Mouse (Mus musculus): ENCODE data around the gene Zglp1. TPM values are rescaled to one million over a fixed set of nuclear protein-coding genes. Genes with fewer than 3 reads are reported as not detected.
A peak's percentile ranks its signal among the peaks of the same experiment; 100 is the strongest.

The Zglp1 gene
- polyA plus RNA-seq, 1 experiment from 2014 or later, result 1.8 TPM

GRCm38 (mm10) chr9:21033136-21033535, 33.8 kb downstream of the Zglp1 start:
- Histone ChIP-seq H3K27ac (ENCODE audit: low read depth, low read length) (no peak overlapping the region), H3K36me3 (ENCODE audit: control insufficient read depth, insufficient read depth, low read length) (no peaks in the 10 kb centered on the region), H3K9me3 (replicated peaks; ENCODE audit: control insufficient read depth, low read length) (no peaks in the 10 kb centered on the region), H3K27me3 (ENCODE audit: control insufficient read depth, insufficient read depth, low read length) (peaks cover 79% of the 10 kb centered on the region), H3K4me3 (ENCODE audit: low read depth, low read length) (peak overlapping the region; percentile 51), H3K4me2 (peak overlapping the region; percentile 94), H3K4me1 (ENCODE audit: control insufficient read depth, insufficient read depth, low read length) (peaks cover 52% of the 10 kb centered on the region), H3K9ac (ENCODE audit: low read depth, low read length) (peak overlapping the region; percentile 67)
- ATAC-seq (replicated peaks; ENCODE audit: insufficient number of reproducible peaks, low FRiP score, low TSS enrichment), result peak; percentile 64
- 1% methylated on average over 34 of the region's 34 CpGs for WGBS (ENCODE audit: insufficient replicate concordance)

GRCm38 (mm10) chr9:21032491-21032890, 34.4 kb downstream of the Zglp1 start:
- Histone ChIP-seq H3K4me1 (ENCODE audit: control insufficient read depth, insufficient read depth, low read length) (peaks cover 48% of the 10 kb centered on the region), H3K9ac (ENCODE audit: low read depth, low read length) (no peak overlapping the region; the same call in 1 of the 2 replicates)
- WGBS (ENCODE audit: insufficient replicate concordance), result 6% methylated on average over 7 of the region's 7 CpGs

GRCm38 (mm10) chr9:21031896-21032351, 35.0 kb downstream of the Zglp1 start, which contains the start of gene Icam5:
Icam5 (plus strand) TSS chr9:21032073.
- Histone ChIP-seq H3K4me3 (ENCODE audit: low read depth, low read length) (peak within 1 kb of the TSS; percentile 56), H3K9me3 (replicated peaks; ENCODE audit: control insufficient read depth, low read length) (no peaks in the 10 kb centered on the region), H3K4me2 (peak within 1 kb of the TSS; percentile 94), H3K27me3 (ENCODE audit: control insufficient read depth, insufficient read depth, low read length) (peaks cover 79% of the 10 kb centered on the region), H3K36me3 (ENCODE audit: control insufficient read depth, insufficient read depth, low read length) (no peaks in the 10 kb centered on the region), H3K9ac (ENCODE audit: low read depth, low read length) (peak within 1 kb of the TSS; percentile 67; the same call in 1 of the 2 replicates), H3K27ac (ENCODE audit: low read depth, low read length) (0 out of 2 replicates have a peak within 1 kb of the TSS, but pooled peaks have one; percentile 22), H3K4me1 (ENCODE audit: control insufficient read depth, insufficient read depth, low read length) (peaks cover 43% of the 10 kb centered on the region)
- ATAC-seq (replicated peaks; ENCODE audit: insufficient number of reproducible peaks, low FRiP score, low TSS enrichment), result no peak
- WGBS (ENCODE audit: insufficient replicate concordance), result under 1% methylated on average over 35 of the region's 35 CpGs

More at GRCm38 (mm10) chr9:21032491-21032890, 34.4 kb downstream of the Zglp1 start:
- no peaks in the 10 kb centered on the region for H3K36me3 ChIP-seq (ENCODE audit: control insufficient read depth, insufficient read depth, low read length)
- H3K9me3 ChIP-seq (replicated peaks; ENCODE audit: control insufficient read depth, low read length), result no peaks in the 10 kb centered on the region
- peak overlapping the region; percentile 56; the same call in 1 of the 2 replicates for H3K4me3 ChIP-seq (ENCODE audit: low read depth, low read length)
- H3K4me2 ChIP-seq, result peak overlapping the region; percentile 94
- peaks cover 79% of the 10 kb centered on the region for H3K27me3 ChIP-seq (ENCODE audit: control insufficient read depth, insufficient read depth, low read length)
- ATAC-seq (replicated peaks; ENCODE audit: insufficient number of reproducible peaks, low FRiP score, low TSS enrichment), result no peak
- H3K27ac ChIP-seq (ENCODE audit: low read depth, low read length), result no peak overlapping the region

GRCm38 (mm10) chr9:21031251-21031895, 35.5 kb downstream of the Zglp1 start:
- Histone ChIP-seq H3K27ac (ENCODE audit: low read depth, low read length) (0 out of 2 replicates have a peak overlapping the region, but pooled peaks have one; percentile 22), H3K4me1 (ENCODE audit: control insufficient read depth, insufficient read depth, low read length) (peaks cover 37% of the 10 kb centered on the region), H3K9ac (ENCODE audit: low read depth, low read length) (0 out of 2 replicates have a peak overlapping the region, but pooled peaks have one; percentile 10), H3K9me3 (replicated peaks; ENCODE audit: control insufficient read depth, low read length) (no peaks in the 10 kb centered on the region), H3K27me3 (ENCODE audit: control insufficient read depth, insufficient read depth, low read length) (peaks cover 79% of the 10 kb centered on the region), H3K36me3 (ENCODE audit: control insufficient read depth, insufficient read depth, low read length) (no peaks in the 10 kb centered on the region), H3K4me2 (peak overlapping the region; percentile 94), H3K4me3 (ENCODE audit: low read depth, low read length) (peak overlapping the region; percentile 56)
- ATAC-seq (replicated peaks; ENCODE audit: insufficient number of reproducible peaks, low FRiP score, low TSS enrichment), result 0 out of 2 replicates have a peak, but pooled peaks have one; percentile 16
- under 1% methylated on average over 36 of the region's 36 CpGs for WGBS (ENCODE audit: insufficient replicate concordance)

GRCm38 (mm10) chr9:21030781-21031250, 36.1 kb downstream of the Zglp1 start:
- Histone ChIP-seq H3K9ac (ENCODE audit: low read depth, low read length) (0 out of 2 replicates have a peak overlapping the region, but pooled peaks have one; percentile 10), H3K9me3 (replicated peaks; ENCODE audit: control insufficient read depth, low read length) (no peaks in the 10 kb centered on the region), H3K4me2 (peak overlapping the region; percentile 94), H3K27me3 (ENCODE audit: control insufficient read depth, insufficient read depth, low read length) (peaks cover 76% of the 10 kb centered on the region), H3K36me3 (ENCODE audit: control insufficient read depth, insufficient read depth, low read length) (no peaks in the 10 kb centered on the region), H3K4me1 (ENCODE audit: control insufficient read depth, insufficient read depth, low read length) (peaks cover 35% of the 10 kb centered on the region), H3K27ac (ENCODE audit: low read depth, low read length) (0 out of 2 replicates have a peak overlapping the region, but pooled peaks have one; percentile 22), H3K4me3 (ENCODE audit: low read depth, low read length) (peak overlapping the region; percentile 56)
- under 1% methylated on average over 13 of the region's 13 CpGs for WGBS (ENCODE audit: insufficient replicate concordance)
- ATAC-seq (replicated peaks; ENCODE audit: insufficient number of reproducible peaks, low FRiP score, low TSS enrichment), result peak; percentile 46; the same call in 1 of the 2 replicates

- ATAC-seq (replicated peaks; ENCODE audit: insufficient number of reproducible peaks, low FRiP score, low TSS enrichment), result no peak
- WGBS (ENCODE audit: insufficient replicate concordance), result 21% methylated on average over 22 of the region's 22 CpGs
These were observed 36.8 kb downstream of the Zglp1 start for GRCm38 (mm10) chr9:21030055-21030600.

GRCm38 (mm10) chr9:21029291-21030054, 37.4 kb downstream of the Zglp1 start, which contains the start of gene Icam4:
Icam4 (plus strand) TSS chr9:21029373.
- Histone ChIP-seq H3K36me3 (ENCODE audit: control insufficient read depth, insufficient read depth, low read length) (no peaks in the 10 kb centered on the region), H3K27ac (ENCODE audit: low read depth, low read length) (peak within 1 kb of the TSS; percentile 82), H3K9ac (ENCODE audit: low read depth, low read length) (peak within 1 kb of the TSS; percentile 71), H3K9me3 (replicated peaks; ENCODE audit: control insufficient read depth, low read length) (no peaks in the 10 kb centered on the region), H3K27me3 (ENCODE audit: control insufficient read depth, insufficient read depth, low read length) (peaks cover 68% of the 10 kb centered on the region), H3K4me1 (ENCODE audit: control insufficient read depth, insufficient read depth, low read length) (peaks cover 35% of the 10 kb centered on the region), H3K4me2 (peak within 1 kb of the TSS; percentile 94), H3K4me3 (ENCODE audit: low read depth, low read length) (peak within 1 kb of the TSS; percentile 56)
- ATAC-seq (replicated peaks; ENCODE audit: insufficient number of reproducible peaks, low FRiP score, low TSS enrichment), result peak; percentile 78
- WGBS (ENCODE audit: insufficient replicate concordance), result 1% methylated on average over 37 of the region's 37 CpGs

More at GRCm38 (mm10) chr9:21030055-21030600, 36.8 kb downstream of the Zglp1 start:
- no peaks in the 10 kb centered on the region for H3K36me3 ChIP-seq (ENCODE audit: control insufficient read depth, insufficient read depth, low read length)
- peak overlapping the region; percentile 82 for H3K27ac ChIP-seq (ENCODE audit: low read depth, low read length)
- peaks cover 74% of the 10 kb centered on the region for H3K27me3 ChIP-seq (ENCODE audit: control insufficient read depth, insufficient read depth, low read length)
- peak overlapping the region; percentile 56 for H3K4me3 ChIP-seq (ENCODE audit: low read depth, low read length)
- H3K4me2 ChIP-seq, result peak overlapping the region; percentile 94
- H3K9me3 ChIP-seq (replicated peaks; ENCODE audit: control insufficient read depth, low read length), result no peaks in the 10 kb centered on the region
- H3K4me1 ChIP-seq (ENCODE audit: control insufficient read depth, insufficient read depth, low read length), result peaks cover 35% of the 10 kb centered on the region
- H3K9ac ChIP-seq (ENCODE audit: low read depth, low read length), result peak overlapping the region; percentile 71
